Mouse (Mus musculus): ENCODE measurements around the gene I830077J02Rik. TPM values are rescaled to one million over a fixed set of nuclear protein-coding genes. Genes with fewer than 3 reads are reported as not detected.
A peak's percentile ranks its signal among the peaks of the same experiment; 100 is the strongest.
"Not testable (repeated sequence)": the region's sequence is repeated elsewhere in the genome, so short reads cannot be mapped to it uniquely, and the experiment has no call there.

The I830077J02Rik gene
- polyA plus RNA-seq, 1 experiment: 16.9 TPM

- TF ChIP-seq CTCF (IDR thresholded peaks at IDR 0.05; ENCODE audit: low read depth, low read length) (no peak), POLR2A (IDR thresholded peaks at IDR 0.05; ENCODE audit: borderline replicate concordance, low read depth, low read length) (no peak)
- Histone ChIP-seq H3K4me1 (ENCODE audit: control insufficient read depth, insufficient read depth, low read length) (peaks cover 17% of the 10 kb centered on the region), H3K27ac (ENCODE audit: insufficient read depth, low read depth, low read length) (no peak overlapping the region), H3K4me3 (ENCODE audit: insufficient read depth, low read length) (no peak overlapping the region)
Observed at GRCm38 (mm10) chr3:105921959-105922358, 10.5 kb downstream of the I830077J02Rik start.

GRCm38 (mm10) chr3:105920743-105921142, 11.7 kb downstream of the I830077J02Rik start:
- H3K4me1 ChIP-seq (ENCODE audit: control insufficient read depth, insufficient read depth, low read length): peaks cover 17% of the 10 kb centered on the region
- H3K27ac ChIP-seq (ENCODE audit: insufficient read depth, low read depth, low read length); H3K4me3 ChIP-seq (ENCODE audit: insufficient read depth, low read length): not testable (repeated sequence)

- peaks cover 36% of the 10 kb centered on the region for H3K4me1 ChIP-seq (ENCODE audit: control insufficient read depth, insufficient read depth, low read length)
- H3K4me3 ChIP-seq (ENCODE audit: insufficient read depth, low read length): no peak overlapping the region
- no peak overlapping the region for H3K27ac ChIP-seq (ENCODE audit: insufficient read depth, low read depth, low read length)
- TF ChIP-seq CTCF (IDR thresholded peaks at IDR 0.05; ENCODE audit: low read depth, low read length) (no peak), POLR2A (IDR thresholded peaks at IDR 0.05; ENCODE audit: borderline replicate concordance, low read depth, low read length) (no peak)
Observed at GRCm38 (mm10) chr3:105918355-105918745, 14.1 kb downstream of the I830077J02Rik start.

GRCm38 (mm10) chr3:105917656-105918354, 14.7 kb downstream of the I830077J02Rik start:
- H3K4me1 ChIP-seq (ENCODE audit: control insufficient read depth, insufficient read depth, low read length): peaks cover 38% of the 10 kb centered on the region
- TF ChIP-seq CTCF (IDR thresholded peaks at IDR 0.05; ENCODE audit: low read depth, low read length) (no peak), POLR2A (IDR thresholded peaks at IDR 0.05; ENCODE audit: borderline replicate concordance, low read depth, low read length) (no peak)
- H3K27ac ChIP-seq (ENCODE audit: insufficient read depth, low read depth, low read length): no peak overlapping the region
- H3K4me3 ChIP-seq (ENCODE audit: insufficient read depth, low read length): no peak overlapping the region

GRCm38 (mm10) chr3:105916455-105916854, 16.0 kb downstream of the I830077J02Rik start:
- H3K4me3 ChIP-seq (ENCODE audit: insufficient read depth, low read length): not testable (repeated sequence)
- H3K4me1 ChIP-seq (ENCODE audit: control insufficient read depth, insufficient read depth, low read length): peaks cover 36% of the 10 kb centered on the region

GRCm38 (mm10) chr3:105915281-105915680, 17.2 kb downstream of the I830077J02Rik start:
- H3K27ac ChIP-seq (ENCODE audit: insufficient read depth, low read depth, low read length): no peak overlapping the region
- peaks cover 43% of the 10 kb centered on the region for H3K4me1 ChIP-seq (ENCODE audit: control insufficient read depth, insufficient read depth, low read length)
- H3K4me3 ChIP-seq (ENCODE audit: insufficient read depth, low read length): no peak overlapping the region
- no peak for TF ChIP-seq POLR2A (IDR thresholded peaks at IDR 0.05; ENCODE audit: borderline replicate concordance, low read depth, low read length)
- TF ChIP-seq CTCF (IDR thresholded peaks at IDR 0.05; ENCODE audit: low read depth, low read length): no peak

More at GRCm38 (mm10) chr3:105916455-105916854, 16.0 kb downstream of the I830077J02Rik start:
- not testable (repeated sequence) for H3K27ac ChIP-seq (ENCODE audit: insufficient read depth, low read depth, low read length)

GRCm38 (mm10) chr3:105913839-105914681, 18.4 kb downstream of the I830077J02Rik start:
- no peak overlapping the region; the same call in none of the 2 replicates for H3K27ac ChIP-seq (ENCODE audit: insufficient read depth, low read depth, low read length)
- H3K4me3 ChIP-seq (ENCODE audit: insufficient read depth, low read length): no peak overlapping the region

GRCm38 (mm10) chr3:105912097-105912880, 20.2 kb downstream of the I830077J02Rik start:
- no peak overlapping the region for H3K4me3 ChIP-seq (ENCODE audit: insufficient read depth, low read length)
- no peak for TF ChIP-seq CTCF (IDR thresholded peaks at IDR 0.05; ENCODE audit: low read depth, low read length)
- H3K27ac ChIP-seq (ENCODE audit: insufficient read depth, low read depth, low read length): no peak overlapping the region
- H3K4me1 ChIP-seq (ENCODE audit: control insufficient read depth, insufficient read depth, low read length): peaks cover 37% of the 10 kb centered on the region

More at GRCm38 (mm10) chr3:105913839-105914681, 18.4 kb downstream of the I830077J02Rik start:
- TF ChIP-seq POLR2A (IDR thresholded peaks at IDR 0.05; ENCODE audit: borderline replicate concordance, low read depth, low read length) (no peak), CTCF (IDR thresholded peaks at IDR 0.05; ENCODE audit: low read depth, low read length) (no peak)
- H3K4me1 ChIP-seq (ENCODE audit: control insufficient read depth, insufficient read depth, low read length): peaks cover 44% of the 10 kb centered on the region

GRCm38 (mm10) chr3:105910519-105911190, 21.8 kb downstream of the I830077J02Rik start:
- Histone ChIP-seq H3K27ac (ENCODE audit: insufficient read depth, low read depth, low read length) (peak overlapping the region; percentile 48), H3K4me1 (ENCODE audit: control insufficient read depth, insufficient read depth, low read length) (peaks cover 37% of the 10 kb centered on the region), H3K4me3 (ENCODE audit: insufficient read depth, low read length) (peak overlapping the region; percentile 16; the same call in 1 of the 2 replicates)
- no peak for TF ChIP-seq CTCF (IDR thresholded peaks at IDR 0.05; ENCODE audit: low read depth, low read length)
- TF ChIP-seq POLR2A (IDR thresholded peaks at IDR 0.05; ENCODE audit: borderline replicate concordance, low read depth, low read length): no peak

Data from bone marrow macrophage, adult 2 months (primary cell).